Mouse (Mus musculus): Measurements from ENCODE around the gene Rgr.
"Not testable (repeated sequence)": the region's sequence is repeated elsewhere in the genome, so short reads cannot be mapped to it uniquely, and the experiment has no call there.

Gene Rgr

DNA sequence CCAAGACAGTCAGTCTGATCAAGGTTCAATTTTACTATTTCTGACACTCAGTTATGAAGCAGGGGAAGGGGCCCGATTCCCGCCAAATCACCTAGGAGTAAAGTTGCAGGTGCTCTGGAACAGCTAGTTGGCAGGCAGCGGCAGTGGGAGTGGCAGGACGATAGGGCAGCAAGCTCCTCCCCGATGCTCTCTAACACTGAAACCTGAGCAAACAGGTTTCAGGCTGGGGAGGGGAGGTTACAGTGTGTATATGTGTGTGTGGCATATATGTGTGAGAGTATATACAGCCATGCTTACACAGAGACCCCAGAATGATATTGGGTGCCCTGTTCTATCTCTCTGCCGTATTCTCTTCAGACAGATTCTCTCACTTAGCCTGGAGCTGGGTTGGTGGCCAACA is 48.0 kb downstream of the Rgr start:
- DNase-seq (ENCODE audit: low read depth) = not testable (repeated sequence)

DNA sequence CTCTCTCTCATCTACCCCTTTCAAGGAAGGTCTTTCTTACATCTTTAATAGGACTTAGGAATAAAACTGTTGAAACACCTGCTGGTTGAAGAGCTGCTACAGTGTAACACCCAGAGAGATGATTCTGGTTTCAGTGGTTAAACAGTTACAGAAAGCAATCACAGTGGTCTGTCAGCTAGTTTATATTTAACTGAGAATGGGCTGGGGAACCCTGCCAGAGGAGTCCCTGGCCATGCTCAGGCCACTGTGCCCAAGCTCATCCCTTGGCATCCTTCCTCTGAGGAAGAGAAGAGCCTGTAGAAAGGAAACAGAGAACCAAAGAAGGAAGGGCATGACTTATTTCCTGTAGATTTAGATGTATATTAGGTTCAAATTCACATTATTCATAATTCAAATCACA is 59.0 kb downstream of the Rgr start:
- no peak for DNase-seq (ENCODE audit: low read depth)

DNA sequence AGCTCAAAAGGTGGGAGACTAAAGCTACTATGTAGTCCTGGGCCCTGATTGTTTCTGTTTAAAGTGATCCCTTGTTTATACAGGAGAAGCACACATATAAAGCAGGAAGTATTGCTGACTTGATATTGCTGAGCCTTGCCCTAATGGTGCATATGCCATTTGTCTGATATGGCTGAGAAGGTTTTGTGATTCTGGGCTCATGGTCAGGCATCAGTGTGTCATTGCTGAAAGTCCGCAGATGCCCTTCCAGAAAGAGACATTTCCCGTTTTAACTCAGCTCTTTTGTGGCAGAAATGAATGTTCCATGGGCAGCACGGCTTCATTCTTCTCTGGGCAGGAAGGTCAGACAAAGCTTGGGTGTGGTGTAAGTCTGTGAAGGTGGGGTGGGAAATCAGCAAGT is 63.1 kb downstream of the Rgr start:
- DNase-seq (ENCODE audit: low read depth) = no peak
